Comparison of ENCODE assay signal across 10 mouse cellular contexts in genomic region chr5:139286142-139286941, GRCm38 (mm10). TPM values are rescaled to one million over a fixed set of nuclear protein-coding genes. Genes with fewer than 3 reads are reported as not detected.
DNase-seq lines count a peak whose midpoint lies in the region; ATAC-seq and TF ChIP-seq lines count a peak whose summit lies in the region.
"Had no signal": no experiment of that assay in that cellular context is flagged by ENCODE, and none has a peak within 500 bp of the region (broad histone marks: within the 10 kb centered on the region; RNA-seq: fewer than 3 reads in every experiment).

No protein-coding gene starts in this region.

- peak overlapping the region; percentile 50 for H3K9ac ChIP-seq in heart, embryonic 13.5 days
- no peak overlapping the region for H3K9ac ChIP-seq in heart, embryonic 11.5 days (ENCODE audit: low read depth, low read length)
- H3K9ac ChIP-seq in intestine, embryonic 14.5 days (ENCODE audit: low read length), result no peak overlapping the region; the same call in 1 of the 2 replicates
- H3K9ac ChIP-seq: forebrain, postnatal 0 days had no signal

- no peak for ATAC-seq in heart, embryonic 13.5 days (ENCODE audit: extremely low read depth, insufficient number of reproducible peaks, low FRiP score, low TSS enrichment)
- no peak for ATAC-seq in heart, embryonic 11.5 days (replicated peaks; ENCODE audit: insufficient number of reproducible peaks, low FRiP score, low TSS enrichment)
- ATAC-seq in G1E (ENCODE audit: extremely low read depth, insufficient number of reproducible peaks, low FRiP score, poor library complexity, severe bottlenecking), result no peak
- ATAC-seq in intestine, embryonic 14.5 days (replicated peaks; ENCODE audit: low FRiP score, low TSS enrichment, low read depth), result peak; percentile 14; the same call in 1 of the 2 replicates
- ATAC-seq: forebrain, postnatal 0 days had no signal

- H3K9me3 ChIP-seq in heart, embryonic 13.5 days, result no peaks in the 10 kb centered on the region
- H3K9me3 ChIP-seq in heart, embryonic 11.5 days (replicated peaks; ENCODE audit: control insufficient read depth, low read length), result no peaks in the 10 kb centered on the region
- no peaks in the 10 kb centered on the region for H3K9me3 ChIP-seq in G1E (replicated peaks)
- no peaks in the 10 kb centered on the region for H3K9me3 ChIP-seq in intestine, embryonic 14.5 days (ENCODE audit: control insufficient read depth, low read length)

- peak overlapping the region; percentile 20; the same call in 1 of the 2 replicates for H3K27ac ChIP-seq in heart, embryonic 13.5 days (replicated peaks)
- H3K27ac ChIP-seq in heart, embryonic 11.5 days (ENCODE audit: low read depth, low read length), result no peak overlapping the region
- H3K27ac ChIP-seq in intestine, embryonic 14.5 days (ENCODE audit: low read depth), result peak overlapping the region; percentile 34; the same call in 1 of the 2 replicates

- H3K4me3 ChIP-seq in heart, embryonic 13.5 days, result no peak overlapping the region
- H3K4me3 ChIP-seq in heart, embryonic 11.5 days (ENCODE audit: low read depth, low read length), result no peak overlapping the region
- peak overlapping the region; percentile 52; the same call in 1 of the 2 replicates for H3K4me3 ChIP-seq in G1E (ENCODE audit: low read depth, low read length)
- H3K4me3 ChIP-seq in intestine, embryonic 14.5 days (ENCODE audit: low read depth, low read length), result no peak overlapping the region

- H3K36me3 ChIP-seq in heart, embryonic 13.5 days, result no peaks in the 10 kb centered on the region
- H3K36me3 ChIP-seq in heart, embryonic 11.5 days (ENCODE audit: control insufficient read depth, insufficient read depth, low read length), result no peaks in the 10 kb centered on the region
- no peaks in the 10 kb centered on the region for H3K36me3 ChIP-seq in G1E (replicated peaks)
- H3K36me3 ChIP-seq in intestine, embryonic 14.5 days (ENCODE audit: control insufficient read depth, insufficient read depth, low read length), result no peaks in the 10 kb centered on the region

- H3K4me2 ChIP-seq in heart, embryonic 13.5 days, result no peak overlapping the region
- H3K4me2 ChIP-seq in heart, embryonic 11.5 days, result no peak overlapping the region
- H3K4me2 ChIP-seq in intestine, embryonic 14.5 days (ENCODE audit: low read length), result no peak overlapping the region

- 0 out of 2 replicates have a peak, but pooled peaks cover 2% of the 10 kb centered on the region for H3K27me3 ChIP-seq in heart, embryonic 13.5 days (replicated peaks)
- no peaks in the 10 kb centered on the region for H3K27me3 ChIP-seq in heart, embryonic 11.5 days (ENCODE audit: control insufficient read depth, insufficient read depth, low read length)
- H3K27me3 ChIP-seq in G1E (ENCODE audit: insufficient read depth, low read length), result peaks cover 23% of the 10 kb centered on the region
- H3K27me3 ChIP-seq in intestine, embryonic 14.5 days (replicated peaks; ENCODE audit: control insufficient read depth, insufficient read depth, low read length), result no peaks in the 10 kb centered on the region

- DNase-seq in G1E (ENCODE audit: low spot score), result no peak
- no peak for DNase-seq in intestine, embryonic 14.5 days (ENCODE audit: low spot score)
- DNase-seq in lung, postnatal 14 days, result peak; percentile 42
- no peak for DNase-seq in right cerebral cortex, adult 2 months (ENCODE audit: low spot score in 2 of 2)
- no peak for DNase-seq in left cerebral cortex, adult 9 months (ENCODE audit: low spot score in 2 of 2)
- no peak for DNase-seq in layer of hippocampus, postnatal 14 days (ENCODE audit: low spot score in 2 of 2)
- DNase-seq: forebrain, postnatal 0 days; kidney, postnatal 4 days had no signal

- TF ChIP-seq CTCF in G1E (IDR thresholded peaks at IDR 0.05; ENCODE audit: low read depth, low read length), result no peak

- WGBS in heart, embryonic 13.5 days, result 51% methylated on average over 14 of the region's 14 CpGs
- 47% methylated on average over 14 of the region's 14 CpGs for WGBS in heart, embryonic 11.5 days (ENCODE audit: insufficient replicate concordance)
- WGBS in intestine, embryonic 14.5 days, result 33% methylated on average over 14 of the region's 14 CpGs

- peaks cover 32% of the 10 kb centered on the region for H3K4me1 ChIP-seq in heart, embryonic 13.5 days
- H3K4me1 ChIP-seq in heart, embryonic 11.5 days (ENCODE audit: control insufficient read depth, insufficient read depth, low read length), result peaks cover 10% of the 10 kb centered on the region
- H3K4me1 ChIP-seq in G1E (ENCODE audit: insufficient read depth, low read depth, low read length), result peaks cover 71% of the 10 kb centered on the region
- peaks cover 19% of the 10 kb centered on the region for H3K4me1 ChIP-seq in intestine, embryonic 14.5 days (replicated peaks; ENCODE audit: control insufficient read depth, insufficient read depth, low read length)

RNA-seq across cellular contexts. Expression of gene Get4, which starts 34.2 kb away (rescaled TPM):
- 127 and 149 TPM in 2 replicates for polyA plus RNA-seq in heart, embryonic 13.5 days (2015; fragmentation: Nextera tagmentation; extraction: Ambion mirVana)
- polyA plus RNA-seq in heart, embryonic 11.5 days (2014; fragmentation: Nextera tagmentation; extraction: Ambion mirVana), result 138 and 139 TPM in 2 replicates
- total RNA-seq in G1E (2014; fragmentation: Nextera tagmentation) (37.3 and 45.3 TPM in 2 replicates), G1E (2017) (22.3 and 23.9 TPM in 2 replicates)
- 68.0 and 71.2 TPM in 2 replicates for polyA plus RNA-seq in G1E (2012)
- 152 and 161 TPM in 2 replicates for polyA plus RNA-seq in intestine, embryonic 14.5 days (2014; fragmentation: Nextera tagmentation; extraction: Ambion mirVana)
- 10 to 100 TPM; 45.5 to 49.2 TPM for total RNA-seq in layer of hippocampus, postnatal 14 days (2021)

RNA-seq across cellular contexts. Expression of gene Adap1, which starts 39.1 kb away (rescaled TPM):
- 0.70 and 1.0 TPM in 2 replicates for polyA plus RNA-seq in heart, embryonic 13.5 days (2015; fragmentation: Nextera tagmentation; extraction: Ambion mirVana)
- 1.4 and 2.5 TPM in 2 replicates for polyA plus RNA-seq in heart, embryonic 11.5 days (2014; fragmentation: Nextera tagmentation; extraction: Ambion mirVana)
- total RNA-seq in G1E (2014; fragmentation: Nextera tagmentation) (1.2 and 2.3 TPM in 2 replicates), G1E (2017) (1.3 and 1.4 TPM in 2 replicates)
- 1.7 and 1.8 TPM in 2 replicates for polyA plus RNA-seq in G1E (2012)
- 4.7 and 7.7 TPM in 2 replicates for polyA plus RNA-seq in intestine, embryonic 14.5 days (2014; fragmentation: Nextera tagmentation; extraction: Ambion mirVana)
- total RNA-seq in layer of hippocampus, postnatal 14 days (2021), result 100 to 1,000 TPM; 263 to 264 TPM
